Mouse (Mus musculus) C2C12 (cell line): ENCODE data around the gene Serpina3f. TPM values are rescaled to one million over a fixed set of nuclear protein-coding genes. Genes with fewer than 3 reads are reported as not detected.

ENCODE experiments used
- H3K27me3 ChIP-seq: one replicate; pipeline ENCODE4 v1.6.1; 2011; ENCODE audit not compliant: control insufficient read depth, insufficient read depth, insufficient read length
- H3K36me3 ChIP-seq: one replicate; pipeline ENCODE4 v1.6.1; 2011; ENCODE audit not compliant: control insufficient read depth, insufficient read depth
- H3K4me3 ChIP-seq: one replicate; pipeline ENCODE4 v1.5.1; 2011; ENCODE audit warnings: mild to moderate bottlenecking, control low read depth; ENCODE audit not compliant: poor library complexity, insufficient read depth, severe bottlenecking
- H3K79me2 ChIP-seq: one replicate; pipeline ENCODE4 v1.6.1; 2011; ENCODE audit not compliant: control insufficient read depth, insufficient read depth
- H3K79me3 ChIP-seq: one replicate; pipeline ENCODE4 v1.6.1; 2011; ENCODE audit warnings: low read depth, control low read depth
- H3ac ChIP-seq: one replicate; pipeline ENCODE3; 2011; ENCODE audit warnings: low read depth; ENCODE audit not compliant: control insufficient read depth, insufficient read length
- CEBPB ChIP-seq: IDR thresholded peaks from one replicate; pipeline ENCODE4 v1.6.1; 2011; ENCODE audit warnings: low read depth, mild to moderate bottlenecking, control low read depth, moderate library complexity
- CTCF ChIP-seq: IDR thresholded peaks from one replicate; pipeline ENCODE4 v1.5.1; 2011; ENCODE audit not compliant: control insufficient read depth, insufficient read depth, insufficient read length
- FOSL1 ChIP-seq: IDR thresholded peaks from one replicate; pipeline ENCODE4 v1.8.0; 2011; ENCODE audit warnings: mild to moderate bottlenecking, low read length; ENCODE audit not compliant: poor library complexity, insufficient read depth, severe bottlenecking
- MAX ChIP-seq: IDR thresholded peaks from one replicate; pipeline ENCODE4 v1.6.1; 2011; ENCODE audit warnings: mild to moderate bottlenecking, control low read depth
- MYOD1 ChIP-seq: IDR thresholded peaks from one replicate; pipeline ENCODE4 v1.6.1; 2011; ENCODE audit warnings: low read depth; ENCODE audit not compliant: control insufficient read depth, insufficient read length
- MYOG ChIP-seq: IDR thresholded peaks from one replicate; pipeline ENCODE4 v1.6.1; 2011; ENCODE audit not compliant: control insufficient read depth, insufficient read length; ENCODE audit errors: extremely low read depth
- USF1 ChIP-seq: IDR thresholded peaks from one replicate; pipeline ENCODE4 v1.6.1; 2011; ENCODE audit warnings: low read depth, mild to moderate bottlenecking, control low read depth, moderate library complexity
- long read RNA-seq, 2 experiments: library from polyadenylated mRNA; unstranded; transcript quantifications; one replicate each; pipeline ENCODE4 v2.0.0; 2019 to 2020
- polyA plus RNA-seq: library from polyadenylated mRNA; unstranded; fragments of >200 nt; fragmentation: generic; extraction: Trizol; gene quantifications from one replicate; pipeline ENCODE4 v1.2.1, GENCODE M21; 2012; ENCODE audit warnings: missing spikeins

Serpina3f gene
- not detected for polyA plus RNA-seq
- long read RNA-seq, experiment 1 = 0 reads
- long read RNA-seq, experiment 2 = 0 reads

- H3K4me3 ChIP-seq = no peak within 1 kb of the TSS
- H3K79me2 ChIP-seq = no peaks in the 10 kb centered on the region
- no peaks in the 10 kb centered on the region for H3K36me3 ChIP-seq
- H3K79me3 ChIP-seq = no peaks in the 10 kb centered on the region
- TF ChIP-seq USF1 = no peak
- no peak for TF ChIP-seq CEBPB
- TF ChIP-seq CTCF = no peak
- TF ChIP-seq MAX = no peak
- no peak for TF ChIP-seq FOSL1
- TF ChIP-seq MYOG = no peak
- TF ChIP-seq MYOD1 = no peak
- H3ac ChIP-seq = no peak within 1 kb of the TSS
- no peaks in the 10 kb centered on the region for H3K27me3 ChIP-seq
These were observed at the start of gene Serpina3f for GRCm38 (mm10) chr12:104214445-104214753. TSS of gene Serpina3f (plus strand) at chr12:104214544.

DNA sequence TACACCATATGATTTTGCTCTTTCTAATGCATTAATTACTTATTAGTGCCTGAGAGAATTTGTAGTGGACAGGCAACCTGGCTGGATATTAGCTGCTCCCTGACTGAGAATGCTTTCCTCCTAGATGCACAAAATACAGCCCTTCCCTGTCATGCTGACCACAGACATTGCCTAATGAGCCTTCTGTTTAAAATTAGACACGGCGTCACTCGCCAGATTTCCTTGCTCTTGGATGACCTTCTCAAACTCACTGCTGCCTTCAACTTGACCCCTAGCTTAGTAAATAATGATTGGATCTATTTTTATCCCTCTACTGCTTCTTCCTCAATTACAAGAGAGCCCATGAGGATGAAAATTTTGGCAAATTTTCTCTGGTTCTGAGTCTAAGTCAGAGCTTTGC, 39.6 kb upstream of the Serpina3f start:
- Histone ChIP-seq H3ac (no peak overlapping the region), H3K79me3 (no peaks in the 10 kb centered on the region), H3K4me3 (no peak overlapping the region), H3K27me3 (no peaks in the 10 kb centered on the region), H3K79me2 (no peaks in the 10 kb centered on the region), H3K36me3 (no peaks in the 10 kb centered on the region)
- TF ChIP-seq CTCF = no peak
- TF ChIP-seq MYOD1 = no peak
- no peak for TF ChIP-seq MAX
- TF ChIP-seq USF1 = no peak
- TF ChIP-seq CEBPB = no peak
- TF ChIP-seq MYOG = no peak
- no peak for TF ChIP-seq FOSL1

GRCm38 (mm10) chr12:104175636-104176035, 38.7 kb upstream of the Serpina3f start:
- no peak for TF ChIP-seq MYOD1
- TF ChIP-seq CEBPB = no peak
- no peak for TF ChIP-seq FOSL1
- TF ChIP-seq MYOG = no peak
- no peak for TF ChIP-seq USF1
- TF ChIP-seq MAX = no peak
- no peak for TF ChIP-seq CTCF
- Histone ChIP-seq H3K36me3 (no peaks in the 10 kb centered on the region), H3ac (no peak overlapping the region), H3K79me2 (no peaks in the 10 kb centered on the region), H3K79me3 (no peaks in the 10 kb centered on the region), H3K27me3 (no peaks in the 10 kb centered on the region), H3K4me3 (no peak overlapping the region)

GRCm38 (mm10) chr12:104178577-104178976, 35.8 kb upstream of the Serpina3f start:
- Histone ChIP-seq H3K27me3 (no peaks in the 10 kb centered on the region), H3K79me2 (no peaks in the 10 kb centered on the region), H3K79me3 (no peaks in the 10 kb centered on the region), H3ac (no peak overlapping the region), H3K36me3 (no peaks in the 10 kb centered on the region), H3K4me3 (no peak overlapping the region)
- TF ChIP-seq MYOD1 (no peak), CTCF (no peak)

- Histone ChIP-seq H3K36me3 (no peaks in the 10 kb centered on the region), H3K27me3 (no peaks in the 10 kb centered on the region), H3ac (no peak overlapping the region), H3K79me2 (no peaks in the 10 kb centered on the region), H3K79me3 (no peaks in the 10 kb centered on the region), H3K4me3 (no peak overlapping the region)
- TF ChIP-seq USF1 = no peak
- no peak for TF ChIP-seq MYOD1
- TF ChIP-seq MAX = no peak
- no peak for TF ChIP-seq CTCF
- TF ChIP-seq FOSL1 = no peak
- no peak for TF ChIP-seq MYOG
- no peak for TF ChIP-seq CEBPB
These were observed 35.4 kb upstream of the Serpina3f start for GRCm38 (mm10) chr12:104178987-104179386.

DNA sequence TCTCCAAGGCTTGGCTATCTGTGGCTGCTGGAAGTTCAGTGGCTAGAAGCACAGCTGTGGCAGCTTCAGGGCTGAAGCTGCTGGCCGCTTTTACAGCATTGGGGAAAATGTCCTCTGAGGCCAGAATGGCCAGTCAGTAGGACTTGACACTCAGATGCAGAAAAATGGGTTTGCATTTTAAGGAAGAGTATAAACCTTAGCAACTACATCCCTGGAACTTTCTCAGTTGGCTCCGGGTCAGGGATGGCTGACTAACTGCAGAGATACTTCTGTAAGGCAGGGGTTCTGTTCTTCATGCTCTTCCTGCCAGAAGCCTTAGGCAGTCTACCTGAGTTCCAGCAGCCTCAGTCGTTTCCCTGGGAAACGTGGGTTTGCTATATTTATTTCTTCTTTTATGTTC, 29.3 kb upstream of the Serpina3f start:
- Histone ChIP-seq H3K79me3 (no peaks in the 10 kb centered on the region), H3K27me3 (no peaks in the 10 kb centered on the region), H3K36me3 (no peaks in the 10 kb centered on the region), H3K4me3 (no peak overlapping the region), H3ac (no peak overlapping the region), H3K79me2 (no peaks in the 10 kb centered on the region)
- no peak for TF ChIP-seq MAX
- TF ChIP-seq FOSL1 = no peak
- no peak for TF ChIP-seq CEBPB
- no peak for TF ChIP-seq MYOG
- TF ChIP-seq USF1 = no peak
- TF ChIP-seq MYOD1 = no peak
